Mouse (Mus musculus): ENCODE measurements around the gene Olfr809. TPM values are rescaled to one million over a fixed set of nuclear protein-coding genes. Genes with fewer than 3 reads are reported as not detected.

Gene Olfr809
- not detected in 2 replicates for polyA plus RNA-seq (2014; fragmentation: Nextera tagmentation; extraction: Ambion mirVana)

- no peak within 1 kb of the TSS for H3K27ac ChIP-seq (replicated peaks; ENCODE audit: low read depth, low read length)
- H3K9ac ChIP-seq (replicated peaks; ENCODE audit: low read length), result no peak within 1 kb of the TSS
- H3K4me3 ChIP-seq (ENCODE audit: low read depth, low read length), result no peak within 1 kb of the TSS
- H3K9me3 ChIP-seq (replicated peaks; ENCODE audit: control insufficient read depth, low read length), result no peaks in the 10 kb centered on the region
- ATAC-seq (replicated peaks; ENCODE audit: insufficient number of reproducible peaks, low FRiP score, low TSS enrichment, low read depth), result no peak
- H3K27me3 ChIP-seq (ENCODE audit: control insufficient read depth, insufficient read depth, low read length), result no peaks in the 10 kb centered on the region
- no peaks in the 10 kb centered on the region for H3K36me3 ChIP-seq (replicated peaks; ENCODE audit: control insufficient read depth, insufficient read depth, low read depth, low read length)
- no peaks in the 10 kb centered on the region for H3K4me1 ChIP-seq (ENCODE audit: control insufficient read depth, insufficient read depth, low read length)
- no peak for DNase-seq (ENCODE audit: low spot score)
- no peak within 1 kb of the TSS for H3K4me2 ChIP-seq (ENCODE audit: low read depth, low read length)
Measured at GRCm38 (mm10) chr10:129774338-129774737, at the start of gene Olfr809. TSS of gene Olfr809 (plus strand) at chr10:129774638.

- no peak for ATAC-seq (replicated peaks; ENCODE audit: insufficient number of reproducible peaks, low FRiP score, low TSS enrichment, low read depth)
- H3K9me3 ChIP-seq (replicated peaks; ENCODE audit: control insufficient read depth, low read length), result no peaks in the 10 kb centered on the region
- no peaks in the 10 kb centered on the region for H3K36me3 ChIP-seq (replicated peaks; ENCODE audit: control insufficient read depth, insufficient read depth, low read depth, low read length)
- H3K4me2 ChIP-seq (ENCODE audit: low read depth, low read length), result no peak within 1 kb of the TSS
- WGBS, result 93% methylated on average over 2 of the region's 2 CpGs
- no peak for DNase-seq (ENCODE audit: low spot score)
- no peaks in the 10 kb centered on the region for H3K4me1 ChIP-seq (ENCODE audit: control insufficient read depth, insufficient read depth, low read length)
- no peak within 1 kb of the TSS for H3K9ac ChIP-seq (replicated peaks; ENCODE audit: low read length)
- no peak within 1 kb of the TSS for H3K27ac ChIP-seq (replicated peaks; ENCODE audit: low read depth, low read length)
- H3K4me3 ChIP-seq (ENCODE audit: low read depth, low read length), result no peak within 1 kb of the TSS
- no peaks in the 10 kb centered on the region for H3K27me3 ChIP-seq (ENCODE audit: control insufficient read depth, insufficient read depth, low read length)
Measured at GRCm38 (mm10) chr10:129729275-129729674, 45.2 kb upstream of the Olfr809 start, which contains the start of gene Olfr805. TSS of gene Olfr805 (minus strand) at chr10:129729375.

GRCm38 (mm10) chr10:129741821-129742220 is 32.6 kb upstream of the Olfr809 start, which contains the start of gene Olfr806:
TSS of gene Olfr806 (minus strand) at chr10:129741921.
- H3K9ac ChIP-seq (replicated peaks; ENCODE audit: low read length), result no peak within 1 kb of the TSS
- no peaks in the 10 kb centered on the region for H3K4me1 ChIP-seq (ENCODE audit: control insufficient read depth, insufficient read depth, low read length)
- H3K4me2 ChIP-seq (ENCODE audit: low read depth, low read length), result no peak within 1 kb of the TSS
- H3K9me3 ChIP-seq (replicated peaks; ENCODE audit: control insufficient read depth, low read length), result no peaks in the 10 kb centered on the region
- H3K36me3 ChIP-seq (replicated peaks; ENCODE audit: control insufficient read depth, insufficient read depth, low read depth, low read length), result no peaks in the 10 kb centered on the region
- DNase-seq (ENCODE audit: low spot score) (no peak), ATAC-seq (replicated peaks; ENCODE audit: insufficient number of reproducible peaks, low FRiP score, low TSS enrichment, low read depth) (no peak)
- no peaks in the 10 kb centered on the region for H3K27me3 ChIP-seq (ENCODE audit: control insufficient read depth, insufficient read depth, low read length)
- no peak within 1 kb of the TSS for H3K4me3 ChIP-seq (ENCODE audit: low read depth, low read length)
- no peak within 1 kb of the TSS for H3K27ac ChIP-seq (replicated peaks; ENCODE audit: low read depth, low read length)

- H3K4me3 ChIP-seq (ENCODE audit: low read depth, low read length), result no peak within 1 kb of the TSS
- no peak within 1 kb of the TSS for H3K4me2 ChIP-seq (ENCODE audit: low read depth, low read length)
- ATAC-seq (replicated peaks; ENCODE audit: insufficient number of reproducible peaks, low FRiP score, low TSS enrichment, low read depth) (no peak), DNase-seq (ENCODE audit: low spot score) (no peak)
- no peaks in the 10 kb centered on the region for H3K4me1 ChIP-seq (ENCODE audit: control insufficient read depth, insufficient read depth, low read length)
- no peaks in the 10 kb centered on the region for H3K9me3 ChIP-seq (replicated peaks; ENCODE audit: control insufficient read depth, low read length)
- WGBS, result 88% methylated on average over 1 of the region's 1 CpGs
- no peaks in the 10 kb centered on the region for H3K36me3 ChIP-seq (replicated peaks; ENCODE audit: control insufficient read depth, insufficient read depth, low read depth, low read length)
- no peak within 1 kb of the TSS for H3K27ac ChIP-seq (replicated peaks; ENCODE audit: low read depth, low read length)
- H3K9ac ChIP-seq (replicated peaks; ENCODE audit: low read length), result no peak within 1 kb of the TSS
- H3K27me3 ChIP-seq (ENCODE audit: control insufficient read depth, insufficient read depth, low read length), result no peaks in the 10 kb centered on the region
Measured at GRCm38 (mm10) chr10:129757693-129758092, 16.7 kb upstream of the Olfr809 start, which contains the start of gene Olfr807. TSS of gene Olfr807 (minus strand) at chr10:129757793.

GRCm38 (mm10) chr10:129765182-129765581 is 9.3 kb upstream of the Olfr809 start, which contains the start of gene Olfr808:
TSS of gene Olfr808 (plus strand) at chr10:129765482.
- DNase-seq (ENCODE audit: low spot score) (no peak), ATAC-seq (replicated peaks; ENCODE audit: insufficient number of reproducible peaks, low FRiP score, low TSS enrichment, low read depth) (no peak)
- 95% methylated on average over 1 of the region's 1 CpGs for WGBS
- Histone ChIP-seq H3K9ac (replicated peaks; ENCODE audit: low read length) (no peak within 1 kb of the TSS), H3K4me3 (ENCODE audit: low read depth, low read length) (no peak within 1 kb of the TSS), H3K27ac (replicated peaks; ENCODE audit: low read depth, low read length) (no peak within 1 kb of the TSS), H3K4me2 (ENCODE audit: low read depth, low read length) (no peak within 1 kb of the TSS), H3K9me3 (replicated peaks; ENCODE audit: control insufficient read depth, low read length) (no peaks in the 10 kb centered on the region), H3K27me3 (ENCODE audit: control insufficient read depth, insufficient read depth, low read length) (no peaks in the 10 kb centered on the region), H3K36me3 (replicated peaks; ENCODE audit: control insufficient read depth, insufficient read depth, low read depth, low read length) (no peaks in the 10 kb centered on the region), H3K4me1 (ENCODE audit: control insufficient read depth, insufficient read depth, low read length) (no peaks in the 10 kb centered on the region)

- H3K4me2 ChIP-seq (ENCODE audit: low read depth, low read length), result no peak overlapping the region
- no peak for ATAC-seq (replicated peaks; ENCODE audit: insufficient number of reproducible peaks, low FRiP score, low TSS enrichment, low read depth)
- no peaks in the 10 kb centered on the region for H3K9me3 ChIP-seq (replicated peaks; ENCODE audit: control insufficient read depth, low read length)
- no peaks in the 10 kb centered on the region for H3K4me1 ChIP-seq (ENCODE audit: control insufficient read depth, insufficient read depth, low read length)
- no peak overlapping the region for H3K27ac ChIP-seq (replicated peaks; ENCODE audit: low read depth, low read length)
- no peak overlapping the region for H3K4me3 ChIP-seq (ENCODE audit: low read depth, low read length)
- no peaks in the 10 kb centered on the region for H3K27me3 ChIP-seq (ENCODE audit: control insufficient read depth, insufficient read depth, low read length)
- H3K9ac ChIP-seq (replicated peaks; ENCODE audit: low read length), result no peak overlapping the region
- DNase-seq (ENCODE audit: low spot score), result no peak
- no peaks in the 10 kb centered on the region for H3K36me3 ChIP-seq (replicated peaks; ENCODE audit: control insufficient read depth, insufficient read depth, low read depth, low read length)
Measured at GRCm38 (mm10) chr10:129778123-129778522, 3.7 kb downstream of the Olfr809 start.

GRCm38 (mm10) chr10:129794817-129795216 is 20.4 kb downstream of the Olfr809 start, which contains the start of gene Olfr810:
TSS of gene Olfr810 (minus strand) at chr10:129794917.
- H3K27me3 ChIP-seq (ENCODE audit: control insufficient read depth, insufficient read depth, low read length), result no peaks in the 10 kb centered on the region
- H3K27ac ChIP-seq (replicated peaks; ENCODE audit: low read depth, low read length), result no peak within 1 kb of the TSS
- no peaks in the 10 kb centered on the region for H3K9me3 ChIP-seq (replicated peaks; ENCODE audit: control insufficient read depth, low read length)
- H3K36me3 ChIP-seq (replicated peaks; ENCODE audit: control insufficient read depth, insufficient read depth, low read depth, low read length), result no peaks in the 10 kb centered on the region
- no peak within 1 kb of the TSS for H3K4me3 ChIP-seq (ENCODE audit: low read depth, low read length)
- H3K4me2 ChIP-seq (ENCODE audit: low read depth, low read length), result no peak within 1 kb of the TSS
- ATAC-seq (replicated peaks; ENCODE audit: insufficient number of reproducible peaks, low FRiP score, low TSS enrichment, low read depth), result no peak
- no peaks in the 10 kb centered on the region for H3K4me1 ChIP-seq (ENCODE audit: control insufficient read depth, insufficient read depth, low read length)
- no peak within 1 kb of the TSS for H3K9ac ChIP-seq (replicated peaks; ENCODE audit: low read length)
- DNase-seq (ENCODE audit: low spot score), result no peak

GRCm38 (mm10) chr10:129804296-129804695 is 29.9 kb downstream of the Olfr809 start, which contains the start of gene Olfr811:
TSS of gene Olfr811 (minus strand) at chr10:129804396.
- Histone ChIP-seq H3K9me3 (replicated peaks; ENCODE audit: control insufficient read depth, low read length) (no peaks in the 10 kb centered on the region), H3K27ac (replicated peaks; ENCODE audit: low read depth, low read length) (no peak within 1 kb of the TSS), H3K4me3 (ENCODE audit: low read depth, low read length) (no peak within 1 kb of the TSS), H3K36me3 (replicated peaks; ENCODE audit: control insufficient read depth, insufficient read depth, low read depth, low read length) (no peaks in the 10 kb centered on the region), H3K27me3 (ENCODE audit: control insufficient read depth, insufficient read depth, low read length) (no peaks in the 10 kb centered on the region), H3K4me1 (ENCODE audit: control insufficient read depth, insufficient read depth, low read length) (no peaks in the 10 kb centered on the region), H3K9ac (replicated peaks; ENCODE audit: low read length) (no peak within 1 kb of the TSS), H3K4me2 (ENCODE audit: low read depth, low read length) (no peak within 1 kb of the TSS)
- no peak for ATAC-seq (replicated peaks; ENCODE audit: insufficient number of reproducible peaks, low FRiP score, low TSS enrichment, low read depth)
- DNase-seq (ENCODE audit: low spot score), result no peak
- WGBS, result 86% methylated on average over 4 of the region's 4 CpGs
